Mouse (Mus musculus) mesoderm, embryonic 11.5 days (tissue): ENCODE results near the gene Mcm2.

ENCODE experiments used
- DNase-seq: peaks from one replicate; pipeline ENCODE4 v3.0.0-alpha.2; 2012; ENCODE audit warnings: low read depth, low spot score

Mcm2 gene

GRCm38 (mm10) chr6:88849270-88849669 is 49.3 kb downstream of the Mcm2 start:
- DNase-seq = no peak

- DNase-seq = no peak
These were observed 51.0 kb downstream of the Mcm2 start for GRCm38 (mm10) chr6:88847571-88847970.

GRCm38 (mm10) chr6:88844901-88845565 is 53.5 kb downstream of the Mcm2 start:
- no peak for DNase-seq

- no peak for DNase-seq
These were observed 54.5 kb downstream of the Mcm2 start for GRCm38 (mm10) chr6:88843781-88844725.

GRCm38 (mm10) chr6:88843241-88843640 is 55.3 kb downstream of the Mcm2 start:
- DNase-seq = no peak

GRCm38 (mm10) chr6:88842731-88843151 is 55.8 kb downstream of the Mcm2 start:
- DNase-seq = peak; percentile 60

- peak; percentile 99 for DNase-seq
These were observed 56.5 kb downstream of the Mcm2 start, which contains the start of gene Abtb1 for GRCm38 (mm10) chr6:88841781-88842689. Gene Abtb1, minus strand, starts transcription at chr6:88841984.

GRCm38 (mm10) chr6:88841514-88841780 is 57.1 kb downstream of the Mcm2 start:
- DNase-seq = no peak

- no peak for DNase-seq
These were observed 57.6 kb downstream of the Mcm2 start for GRCm38 (mm10) chr6:88840791-88841513.

GRCm38 (mm10) chr6:88840211-88840610 is 58.4 kb downstream of the Mcm2 start:
- DNase-seq = no peak

- no peak for DNase-seq
These were observed 59.2 kb downstream of the Mcm2 start for GRCm38 (mm10) chr6:88839135-88839970.

GRCm38 (mm10) chr6:88838613-88839012 is 60.0 kb downstream of the Mcm2 start:
- DNase-seq = no peak

- DNase-seq = no peak
These were observed 60.6 kb downstream of the Mcm2 start for GRCm38 (mm10) chr6:88837999-88838398.

- no peak for DNase-seq
These were observed 62.3 kb downstream of the Mcm2 start for GRCm38 (mm10) chr6:88836178-88836819.

- DNase-seq = no peak
These were observed 63.5 kb downstream of the Mcm2 start for GRCm38 (mm10) chr6:88835047-88835446.
